Mouse (Mus musculus): ENCODE results near the gene Dtx1. TPM values are rescaled to one million over a fixed set of nuclear protein-coding genes. Genes with fewer than 3 reads are reported as not detected.

Dtx1 gene
- total and polyA plus RNA-seq, 3 experiments: 0.12 to 0.63 TPM; not detected in 1

DNA sequence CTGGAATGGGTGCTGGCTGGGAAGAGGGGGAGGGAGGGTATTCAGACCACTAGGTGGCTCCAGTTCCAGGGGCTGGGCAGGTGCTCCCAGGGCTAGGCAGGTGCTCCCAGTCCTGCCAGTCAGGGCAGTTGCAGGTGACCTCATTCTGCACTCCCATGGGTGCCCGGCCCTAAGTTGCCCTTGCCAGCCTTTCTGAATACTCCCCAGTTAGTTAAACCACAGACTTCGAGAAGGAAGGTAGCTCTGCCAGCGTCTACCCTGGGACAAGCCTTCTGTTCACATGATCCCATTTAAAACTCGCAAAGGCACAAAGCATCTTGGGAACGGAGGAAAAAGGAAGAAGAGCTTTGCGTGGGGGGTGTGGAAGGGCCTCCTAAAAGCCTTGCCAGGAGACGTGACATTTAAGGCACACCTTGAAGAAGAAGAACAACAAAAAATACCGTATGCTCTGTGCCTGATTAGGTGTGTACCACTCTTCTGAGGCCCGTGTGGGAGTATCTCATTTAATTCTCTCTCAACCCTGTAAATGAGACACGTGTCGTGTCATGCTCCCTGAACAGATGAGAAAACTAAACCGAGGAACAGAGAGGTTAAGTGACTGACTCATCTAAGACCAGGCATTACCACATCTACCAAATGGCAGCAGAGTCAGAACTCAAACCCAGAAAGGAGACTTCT, 63.8 kb downstream of the Dtx1 start:
- no peaks in the 10 kb centered on the region; a peak in 1 of 4 replicates for H3K27me3 ChIP-seq (ENCODE audit: control insufficient read depth in 1 of 2, insufficient read depth in 2 of 2, low read length in 2 of 2)
- peaks cover 0 to 26% of the 10 kb centered on the region in 2 experiments; a peak in 3 of 4 replicates for H3K4me1 ChIP-seq (ENCODE audit: control insufficient read depth in 1 of 2, insufficient read depth in 2 of 2, low read length in 2 of 2)
- peak; percentile 71 for DNase-seq (ENCODE audit: low read depth, low spot score)
- H3K79me2 ChIP-seq (ENCODE audit: control insufficient read depth, insufficient read depth, low read length, poor library complexity): no peaks in the 10 kb centered on the region
- H3K27ac ChIP-seq (ENCODE audit: control insufficient read depth, low read depth, low read length): peak overlapping the region; percentile 61
- H3K4me3 ChIP-seq (ENCODE audit: control insufficient read depth in 1 of 2, insufficient read depth in 1 of 2, low read depth in 2 of 2, low read length in 2 of 2): peak overlapping the region; percentile 1 to 5; a peak in 1 of 4 replicates
- H3K9me3 ChIP-seq (replicated peaks; ENCODE audit: insufficient read depth, low read length): no peaks in the 10 kb centered on the region
- H3K36me3 ChIP-seq (ENCODE audit: control insufficient read depth in 1 of 2, insufficient read depth in 2 of 2, low read length in 2 of 2): peaks cover 0 to 13% of the 10 kb centered on the region in 2 experiments; a peak in 2 of 4 replicates
- peak; percentile 62; the same call in 1 of the 2 replicates for TF ChIP-seq MYC (IDR thresholded peaks at IDR 0.05; ENCODE audit: low read depth, low read length)
- TF ChIP-seq MAX (IDR thresholded peaks at IDR 0.05; ENCODE audit: low read length): 0 out of 2 replicates have a peak, but pooled peaks have one; percentile 29
- TF ChIP-seq USF1 (IDR thresholded peaks at IDR 0.05; ENCODE audit: low read depth, low read length): 0 out of 2 replicates have a peak, but pooled peaks have one; percentile 15
- TF ChIP-seq ELF1 (IDR thresholded peaks at IDR 0.05; ENCODE audit: low read depth, low read length): no peak
- peak in 2 of 3 experiments; percentile 4 to 34; a peak in 2 of 6 replicates for TF ChIP-seq CTCF (IDR thresholded peaks at IDR 0.05 in 2 of 3, conservative IDR thresholded peaks at IDR 0.05 in 1 of 3; ENCODE audit: control insufficient read depth in 1 of 3, insufficient read depth in 1 of 3, low read depth in 2 of 3, low read length in 3 of 3, poor library complexity in 1 of 3, severe bottlenecking in 1 of 3)
- peak overlapping the region; percentile 18; the same call in 1 of the 2 replicates for H3K9ac ChIP-seq (ENCODE audit: control insufficient read depth, low read depth, low read length, poor library complexity, severe bottlenecking)

GRCm38 (mm10) chr5:120647361-120647760, 64.4 kb downstream of the Dtx1 start:
- Histone ChIP-seq H3K27ac (ENCODE audit: control insufficient read depth, low read depth, low read length) (no peak overlapping the region), H3K4me3 (ENCODE audit: control insufficient read depth in 1 of 2, insufficient read depth in 1 of 2, low read depth in 2 of 2, low read length in 2 of 2) (no peak overlapping the region), H3K9ac (ENCODE audit: control insufficient read depth, low read depth, low read length, poor library complexity, severe bottlenecking) (no peak overlapping the region), H3K9me3 (replicated peaks; ENCODE audit: insufficient read depth, low read length) (no peaks in the 10 kb centered on the region), H3K79me2 (ENCODE audit: control insufficient read depth, insufficient read depth, low read length, poor library complexity) (no peaks in the 10 kb centered on the region), H3K27me3 (ENCODE audit: control insufficient read depth in 1 of 2, insufficient read depth in 2 of 2, low read length in 2 of 2) (no peaks in the 10 kb centered on the region; a peak in 1 of 4 replicates), H3K4me1 (ENCODE audit: control insufficient read depth in 1 of 2, insufficient read depth in 2 of 2, low read length in 2 of 2) (peaks cover 0 to 26% of the 10 kb centered on the region in 2 experiments; a peak in 3 of 4 replicates), H3K36me3 (ENCODE audit: control insufficient read depth in 1 of 2, insufficient read depth in 2 of 2, low read length in 2 of 2) (peaks cover 0 to 13% of the 10 kb centered on the region in 2 experiments; a peak in 2 of 4 replicates)
- DNase-seq (ENCODE audit: low read depth, low spot score): no peak
- TF ChIP-seq ZC3H11A (IDR thresholded peaks at IDR 0.05; ENCODE audit: low read depth, low read length) (no peak), UBTF (IDR thresholded peaks at IDR 0.05; ENCODE audit: borderline replicate concordance, insufficient read depth, low read depth, low read length) (no peak), MAX (IDR thresholded peaks at IDR 0.05; ENCODE audit: low read length) (no peak), ETS1 (IDR thresholded peaks at IDR 0.05; ENCODE audit: low read depth, low read length) (no peak), SMC3 (IDR thresholded peaks at IDR 0.05; ENCODE audit: low read depth, low read length) (no peak), MYC (IDR thresholded peaks at IDR 0.05; ENCODE audit: low read depth, low read length) (no peak), JUND (IDR thresholded peaks at IDR 0.05; ENCODE audit: low read depth, low read length) (no peak)

DNA sequence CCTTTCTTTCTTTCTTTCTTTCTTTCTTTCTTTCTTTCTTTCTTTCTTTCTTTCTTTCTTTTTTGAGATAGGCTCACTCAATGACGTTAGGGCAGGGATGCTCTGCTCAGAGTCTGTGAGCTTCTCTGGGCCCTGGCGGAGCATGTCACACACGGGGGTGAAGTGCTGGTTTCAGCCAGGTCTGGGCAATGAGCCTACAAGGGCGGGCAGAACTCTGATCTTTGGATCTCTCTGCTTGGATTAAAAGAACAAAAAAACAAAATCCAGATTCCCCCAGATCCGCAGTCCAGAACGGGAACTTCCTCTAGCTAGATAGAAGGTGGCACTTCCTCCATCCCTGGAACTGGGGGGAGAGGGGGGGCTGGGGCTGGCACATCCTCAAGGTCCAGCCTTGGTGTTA, 65.9 kb downstream of the Dtx1 start:
- no peaks in the 10 kb centered on the region; a peak in 1 of 4 replicates for H3K27me3 ChIP-seq (ENCODE audit: control insufficient read depth in 1 of 2, insufficient read depth in 2 of 2, low read length in 2 of 2)
- DNase-seq (ENCODE audit: low read depth, low spot score): no peak
- H3K4me1 ChIP-seq (ENCODE audit: control insufficient read depth in 1 of 2, insufficient read depth in 2 of 2, low read length in 2 of 2): peaks cover 0 to 26% of the 10 kb centered on the region in 2 experiments; a peak in 3 of 4 replicates
- no peak overlapping the region for H3K9ac ChIP-seq (ENCODE audit: control insufficient read depth, low read depth, low read length, poor library complexity, severe bottlenecking)
- no peaks in the 10 kb centered on the region for H3K79me2 ChIP-seq (ENCODE audit: control insufficient read depth, insufficient read depth, low read length, poor library complexity)
- H3K36me3 ChIP-seq (ENCODE audit: control insufficient read depth in 1 of 2, insufficient read depth in 2 of 2, low read length in 2 of 2): peaks cover 0 to 13% of the 10 kb centered on the region in 2 experiments; a peak in 2 of 4 replicates
- H3K9me3 ChIP-seq (replicated peaks; ENCODE audit: insufficient read depth, low read length): no peaks in the 10 kb centered on the region
- no peak overlapping the region for H3K4me3 ChIP-seq (ENCODE audit: control insufficient read depth in 1 of 2, insufficient read depth in 1 of 2, low read depth in 2 of 2, low read length in 2 of 2)
- no peak overlapping the region for H3K27ac ChIP-seq (ENCODE audit: control insufficient read depth, low read depth, low read length)
- TF ChIP-seq ZNF384 (IDR thresholded peaks at IDR 0.05; ENCODE audit: low read depth, low read length): no peak
- TF ChIP-seq USF1 (IDR thresholded peaks at IDR 0.05; ENCODE audit: low read depth, low read length): no peak
- no peak for TF ChIP-seq NELFE (IDR thresholded peaks at IDR 0.05; ENCODE audit: low read depth, low read length)
- no peak for TF ChIP-seq ZMIZ1 (IDR thresholded peaks at IDR 0.05; ENCODE audit: low read depth, low read length)
- no peak for TF ChIP-seq MAFK (IDR thresholded peaks at IDR 0.05; ENCODE audit: borderline replicate concordance, low read depth, low read length)
- no peak for TF ChIP-seq GATA1 (IDR thresholded peaks at IDR 0.05; ENCODE audit: low read depth, low read length)
- TF ChIP-seq MXI1 (IDR thresholded peaks at IDR 0.05; ENCODE audit: low read depth, low read length): no peak
- no peak for TF ChIP-seq E2F4 (IDR thresholded peaks at IDR 0.05; ENCODE audit: borderline replicate concordance, low read depth, low read length)
- TF ChIP-seq ELF1 (IDR thresholded peaks at IDR 0.05; ENCODE audit: low read depth, low read length): no peak
- no peak for TF ChIP-seq KAT2A (conservative IDR thresholded peaks at IDR 0.05; ENCODE audit: low read depth, low read length)
- TF ChIP-seq RCOR1 (IDR thresholded peaks at IDR 0.05; ENCODE audit: low read depth, low read length): no peak
- no peak for TF ChIP-seq ZC3H11A (IDR thresholded peaks at IDR 0.05; ENCODE audit: low read depth, low read length)
- TF ChIP-seq MEF2A (IDR thresholded peaks at IDR 0.05; ENCODE audit: extremely low read depth, insufficient replicate concordance, low read depth, low read length, poor library complexity, severe bottlenecking): no peak
- no peak for TF ChIP-seq CTCF (IDR thresholded peaks at IDR 0.05 in 2 of 3, conservative IDR thresholded peaks at IDR 0.05 in 1 of 3; ENCODE audit: control insufficient read depth in 1 of 3, insufficient read depth in 1 of 3, low read depth in 2 of 3, low read length in 3 of 3, poor library complexity in 1 of 3, severe bottlenecking in 1 of 3)
- TF ChIP-seq MYB (IDR thresholded peaks at IDR 0.05; ENCODE audit: low read depth, low read length): no peak
- TF ChIP-seq EP300 (IDR thresholded peaks at IDR 0.05; ENCODE audit: low read depth in 1 of 2, low read length in 2 of 2): no peak
- no peak for TF ChIP-seq TAL1 (IDR thresholded peaks at IDR 0.05; ENCODE audit: low read length)

Measured in MEL (cell line).